Mouse (Mus musculus): ENCODE data around the gene Abca5. TPM values are rescaled to one million over a fixed set of nuclear protein-coding genes. Genes with fewer than 3 reads are reported as not detected.

The Abca5 gene
- polyA plus RNA-seq, 1 experiment from 2014 or later: 2.3 TPM

DNA sequence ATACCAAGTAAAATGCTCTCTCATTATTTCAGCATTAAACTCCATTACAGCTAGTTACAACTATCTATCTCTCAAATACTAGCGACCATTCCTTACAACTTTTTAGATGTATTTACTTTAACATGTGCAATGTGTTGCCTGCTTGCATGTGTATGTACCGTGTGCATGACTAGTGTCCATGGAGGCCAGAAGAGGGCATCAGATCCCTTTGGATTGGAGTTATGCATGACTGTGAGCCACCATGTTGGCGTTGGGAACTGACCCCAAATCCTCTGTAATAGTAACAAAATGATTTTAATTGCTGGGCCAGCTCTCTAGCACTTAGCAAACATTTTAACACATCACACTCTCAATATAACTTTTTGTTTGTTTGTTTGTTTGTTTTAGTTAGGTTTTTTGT lies 49.1 kb downstream of the Abca5 start:
- H3K4me3 ChIP-seq (ENCODE audit: low read depth, low read length): no peak overlapping the region
- no peak overlapping the region for H3K4me2 ChIP-seq (ENCODE audit: low read depth, low read length)
- no peak overlapping the region for H3K27ac ChIP-seq (ENCODE audit: low read depth)
- no peaks in the 10 kb centered on the region for H3K9me3 ChIP-seq (ENCODE audit: low read length)
- WGBS (ENCODE audit: insufficient replicate concordance): 75% methylated on average over 3 of the region's 3 CpGs
- H3K36me3 ChIP-seq (replicated peaks; ENCODE audit: insufficient read depth, low read length): 0 out of 2 replicates have a peak, but pooled peaks cover 3% of the 10 kb centered on the region
- no peak overlapping the region for H3K9ac ChIP-seq (replicated peaks)
- no peak for DNase-seq
- no peaks in the 10 kb centered on the region for H3K4me1 ChIP-seq (ENCODE audit: insufficient read depth)
- no peak; the same call in 1 of the 2 replicates for TF ChIP-seq CTCF (IDR thresholded peaks at IDR 0.05; ENCODE audit: low read depth)
- no peak for TF ChIP-seq EP300 (IDR thresholded peaks at IDR 0.05; ENCODE audit: low read depth)
- ATAC-seq: no peak
- no peaks in the 10 kb centered on the region for H3K27me3 ChIP-seq (ENCODE audit: insufficient read depth, low read length)

DNA sequence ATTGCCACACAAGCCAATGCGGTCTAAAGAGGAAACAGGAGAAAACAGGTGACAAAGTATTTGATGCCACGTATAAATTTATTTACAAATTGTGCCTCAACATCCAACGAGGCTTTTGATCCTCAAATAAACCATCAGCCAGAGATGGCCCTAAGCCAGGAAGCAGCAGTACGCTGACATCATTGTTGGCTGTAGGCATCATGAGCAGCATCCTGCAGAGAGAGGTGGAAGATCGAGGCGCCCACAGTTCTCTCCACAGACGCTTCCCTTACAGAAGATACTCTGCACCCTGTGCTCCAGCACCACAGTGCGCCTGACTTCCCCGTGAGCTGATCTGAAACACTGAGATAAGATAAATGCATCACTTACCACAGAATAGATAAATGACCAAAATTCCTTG lies 49.8 kb downstream of the Abca5 start:
- H3K36me3 ChIP-seq (replicated peaks; ENCODE audit: insufficient read depth, low read length): 0 out of 2 replicates have a peak, but pooled peaks cover 3% of the 10 kb centered on the region
- H3K27ac ChIP-seq (ENCODE audit: low read depth): no peak overlapping the region
- ATAC-seq (no peak), DNase-seq (no peak)
- no peaks in the 10 kb centered on the region for H3K27me3 ChIP-seq (ENCODE audit: insufficient read depth, low read length)
- H3K9me3 ChIP-seq (ENCODE audit: low read length): no peaks in the 10 kb centered on the region
- TF ChIP-seq EP300 (IDR thresholded peaks at IDR 0.05; ENCODE audit: low read depth): no peak
- TF ChIP-seq CTCF (IDR thresholded peaks at IDR 0.05; ENCODE audit: low read depth): no peak
- WGBS (ENCODE audit: insufficient replicate concordance): 37% methylated on average over 9 of the region's 9 CpGs
- no peak overlapping the region for H3K4me2 ChIP-seq (ENCODE audit: low read depth, low read length)
- no peak overlapping the region for H3K4me3 ChIP-seq (ENCODE audit: low read depth, low read length)
- no peak overlapping the region for H3K9ac ChIP-seq (replicated peaks)
- no peaks in the 10 kb centered on the region for H3K4me1 ChIP-seq (ENCODE audit: insufficient read depth)

DNA sequence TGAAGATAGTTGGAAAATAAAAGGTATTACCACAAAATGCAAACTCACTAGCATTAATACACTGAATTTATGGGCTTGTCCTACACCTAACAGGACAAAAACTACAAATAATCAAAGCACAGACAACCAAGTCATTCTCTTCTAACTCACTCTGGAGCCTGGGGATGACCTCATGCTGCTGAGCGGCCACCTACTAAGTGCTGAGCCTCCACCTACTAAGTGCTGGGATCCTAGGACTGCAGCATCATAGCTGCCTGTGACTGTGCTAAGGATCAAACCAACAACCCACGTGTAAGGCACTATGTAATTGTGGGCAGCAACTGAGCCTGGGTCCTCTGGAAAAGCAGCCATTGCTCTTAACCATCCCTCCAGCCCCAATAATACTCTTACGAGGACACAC lies 51.2 kb downstream of the Abca5 start:
- Histone ChIP-seq H3K9ac (replicated peaks) (no peak overlapping the region), H3K9me3 (ENCODE audit: low read length) (no peaks in the 10 kb centered on the region), H3K36me3 (replicated peaks; ENCODE audit: insufficient read depth, low read length) (no peaks in the 10 kb centered on the region), H3K27ac (ENCODE audit: low read depth) (no peak overlapping the region), H3K27me3 (ENCODE audit: insufficient read depth, low read length) (no peaks in the 10 kb centered on the region), H3K4me3 (ENCODE audit: low read depth, low read length) (no peak overlapping the region), H3K4me1 (ENCODE audit: insufficient read depth) (no peaks in the 10 kb centered on the region), H3K4me2 (ENCODE audit: low read depth, low read length) (no peak overlapping the region)
- 76% methylated on average over 3 of the region's 3 CpGs for WGBS (ENCODE audit: insufficient replicate concordance)
- no peak for TF ChIP-seq CTCF (IDR thresholded peaks at IDR 0.05; ENCODE audit: low read depth)
- TF ChIP-seq EP300 (IDR thresholded peaks at IDR 0.05; ENCODE audit: low read depth): no peak
- DNase-seq: no peak
- no peak for ATAC-seq

DNA sequence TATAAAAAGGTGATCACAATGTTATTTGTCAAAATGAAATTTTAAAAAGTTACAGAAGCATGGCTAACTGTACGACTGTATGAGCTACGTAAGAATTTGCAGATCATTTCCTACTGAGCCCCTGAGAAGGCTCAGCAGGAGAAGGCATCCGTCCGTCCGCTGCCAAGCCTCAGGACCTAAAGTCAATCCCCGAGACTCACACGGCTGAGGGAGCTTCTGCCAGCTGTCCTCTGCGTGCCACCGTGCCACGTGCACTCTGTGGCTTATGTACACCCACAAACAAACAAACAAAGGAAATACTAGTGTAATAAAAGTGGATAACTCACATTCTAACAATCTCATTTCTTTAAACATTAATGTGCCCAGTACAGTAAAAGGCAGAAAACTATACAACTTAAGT lies 52.7 kb downstream of the Abca5 start:
- no peaks in the 10 kb centered on the region for H3K4me1 ChIP-seq (ENCODE audit: insufficient read depth)
- no peak overlapping the region for H3K27ac ChIP-seq (ENCODE audit: low read depth)
- H3K9ac ChIP-seq (replicated peaks): no peak overlapping the region
- ATAC-seq (peak; percentile 53), DNase-seq (no peak)
- no peaks in the 10 kb centered on the region for H3K9me3 ChIP-seq (ENCODE audit: low read length)
- no peaks in the 10 kb centered on the region for H3K27me3 ChIP-seq (ENCODE audit: insufficient read depth, low read length)
- H3K4me2 ChIP-seq (ENCODE audit: low read depth, low read length): peak overlapping the region; percentile 49
- TF ChIP-seq EP300 (IDR thresholded peaks at IDR 0.05; ENCODE audit: low read depth): no peak
- no peak for TF ChIP-seq CTCF (IDR thresholded peaks at IDR 0.05; ENCODE audit: low read depth)
- H3K36me3 ChIP-seq (replicated peaks; ENCODE audit: insufficient read depth, low read length): no peaks in the 10 kb centered on the region
- H3K4me3 ChIP-seq (ENCODE audit: low read depth, low read length): no peak overlapping the region
- 45% methylated on average over 10 of the region's 10 CpGs for WGBS (ENCODE audit: insufficient replicate concordance)

DNA sequence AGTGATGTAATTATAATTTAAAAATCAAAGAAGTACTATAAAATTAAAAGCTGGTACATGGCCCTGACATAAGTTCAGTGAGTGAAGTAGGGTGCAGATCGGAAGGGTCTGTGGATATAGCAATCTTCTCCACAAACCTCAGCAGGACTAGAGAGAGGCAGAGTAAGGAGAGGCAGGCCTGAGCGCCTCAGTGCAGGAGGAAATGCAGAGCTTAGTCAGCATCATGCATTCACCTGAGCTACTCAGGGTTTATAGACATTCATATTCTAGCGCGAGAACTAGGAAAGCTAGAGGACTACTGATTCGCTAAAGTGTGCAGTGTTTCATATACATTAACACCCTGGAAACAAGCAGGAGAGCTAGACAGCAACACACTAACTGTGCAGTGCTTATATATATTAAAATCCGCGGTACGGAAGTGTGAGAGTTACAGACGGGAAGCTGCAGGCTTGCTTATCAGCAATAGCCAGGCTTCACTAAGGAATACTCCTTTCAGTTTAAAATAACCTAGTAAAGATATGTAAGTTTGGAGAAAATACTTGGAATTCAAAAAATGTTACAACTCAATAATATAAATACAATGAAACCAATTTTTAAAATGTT lies 53.2 kb downstream of the Abca5 start:
- H3K9ac ChIP-seq (replicated peaks): no peak overlapping the region
- peak; percentile 73 for ATAC-seq

DNA sequence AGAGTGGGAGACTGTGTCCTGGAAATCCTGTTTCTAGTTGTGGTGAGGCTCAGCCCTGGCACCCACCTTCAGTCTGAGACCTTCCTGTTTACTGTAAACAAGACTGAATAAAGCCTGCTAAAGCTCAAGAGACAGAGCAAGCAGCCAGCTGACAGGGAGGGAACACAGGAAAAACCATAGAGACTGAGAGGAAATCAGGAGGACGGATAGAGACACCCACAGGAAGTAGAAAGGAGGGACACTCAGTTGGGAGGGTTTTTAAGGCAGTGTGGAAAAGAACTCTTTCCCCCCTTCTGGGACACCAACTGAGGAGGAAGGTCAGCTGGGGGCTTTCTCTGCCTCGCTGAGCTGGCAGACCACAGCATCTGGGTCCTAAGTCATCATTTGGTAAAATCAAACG lies 62.7 kb downstream of the Abca5 start:
- H3K36me3 ChIP-seq (replicated peaks; ENCODE audit: insufficient read depth, low read length): no peaks in the 10 kb centered on the region
- H3K4me2 ChIP-seq (ENCODE audit: low read depth, low read length): no peak overlapping the region
- H3K9ac ChIP-seq (replicated peaks): no peak overlapping the region
- H3K4me1 ChIP-seq (ENCODE audit: insufficient read depth): no peaks in the 10 kb centered on the region
- no peak for ATAC-seq
- no peaks in the 10 kb centered on the region for H3K9me3 ChIP-seq (ENCODE audit: low read length)
- H3K27ac ChIP-seq (ENCODE audit: low read depth): no peak overlapping the region
- H3K4me3 ChIP-seq (ENCODE audit: low read depth, low read length): no peak overlapping the region
- TF ChIP-seq EP300 (IDR thresholded peaks at IDR 0.05; ENCODE audit: low read depth): no peak
- no peak for TF ChIP-seq CTCF (IDR thresholded peaks at IDR 0.05; ENCODE audit: low read depth)
- no peaks in the 10 kb centered on the region for H3K27me3 ChIP-seq (ENCODE audit: insufficient read depth, low read length)
- 40% methylated on average over 3 of the region's 3 CpGs for WGBS (ENCODE audit: insufficient replicate concordance)
- no peak for DNase-seq

More for the DNA sequence above, 53.2 kb downstream of the Abca5 start:
- H3K27me3 ChIP-seq (ENCODE audit: insufficient read depth, low read length): no peaks in the 10 kb centered on the region
- 50% methylated on average over 9 of the region's 9 CpGs for WGBS (ENCODE audit: insufficient replicate concordance)
- DNase-seq: no peak
- H3K9me3 ChIP-seq (ENCODE audit: low read length): no peaks in the 10 kb centered on the region
- H3K4me1 ChIP-seq (ENCODE audit: insufficient read depth): no peaks in the 10 kb centered on the region
- H3K4me2 ChIP-seq (ENCODE audit: low read depth, low read length): peak overlapping the region; percentile 44
- no peaks in the 10 kb centered on the region for H3K36me3 ChIP-seq (replicated peaks; ENCODE audit: insufficient read depth, low read length)
- no peak overlapping the region for H3K27ac ChIP-seq (ENCODE audit: low read depth)
- TF ChIP-seq EP300 (IDR thresholded peaks at IDR 0.05; ENCODE audit: low read depth) (no peak), CTCF (IDR thresholded peaks at IDR 0.05; ENCODE audit: low read depth) (no peak)
- no peak overlapping the region for H3K4me3 ChIP-seq (ENCODE audit: low read depth, low read length)
